Mouse (Mus musculus) CH12F3 (cell line): ENCODE data around the gene Cdk6.

Experiments
- in situ Hi-C: fragments of 300-500 bp; cut with MboI; formaldehyde crosslinking; loops from 2 replicates; pipeline ENCODE4 v1.14.3; 2020; ENCODE audit warnings: low sequenced_read_pairs

Gene Cdk6

DNA sequence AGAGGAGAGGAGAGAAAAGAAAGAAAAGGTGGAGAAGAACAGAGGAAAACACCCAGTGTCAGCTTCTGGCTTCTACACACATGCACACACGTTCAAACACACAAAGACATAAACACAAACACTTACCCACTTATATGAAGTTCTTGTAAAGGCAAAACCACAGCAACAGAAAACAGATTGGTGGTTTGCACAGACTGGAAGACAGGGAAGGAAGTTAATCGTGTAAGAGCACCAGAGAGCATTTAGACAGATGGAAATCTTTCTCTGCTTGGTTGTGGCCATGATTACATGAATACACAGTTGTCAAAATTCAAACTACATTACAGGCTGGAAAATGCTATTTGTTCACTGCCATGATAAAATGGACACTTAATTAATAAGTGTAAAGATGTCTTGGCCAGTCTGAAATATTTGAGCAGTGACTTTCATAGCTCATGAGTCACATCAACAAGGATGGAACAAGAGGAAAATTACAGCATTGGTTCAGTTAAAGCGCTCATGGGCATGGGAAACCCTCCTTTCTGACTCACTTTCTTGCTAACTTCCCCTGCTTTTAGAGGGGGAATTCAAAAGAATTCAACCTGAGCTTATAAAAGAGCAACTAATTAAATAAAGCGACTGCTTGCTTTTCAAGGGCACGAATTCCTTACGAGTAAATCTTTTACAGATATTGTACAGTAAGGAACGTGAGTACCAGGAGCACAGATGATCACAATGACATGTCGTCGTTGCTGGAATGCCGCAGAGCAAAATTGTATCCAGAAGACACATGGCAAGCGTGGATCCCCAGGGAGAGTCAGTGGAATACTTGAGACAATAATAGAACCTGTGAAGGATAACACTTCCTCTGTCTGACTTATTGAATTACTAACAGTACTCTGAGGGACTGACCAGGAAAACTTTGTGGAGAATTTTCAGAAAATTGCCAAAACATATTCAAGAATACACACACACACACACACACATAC, 197.5 kb downstream of the Cdk6 start:
- in situ Hi-C loops: no loop called here

DNA sequence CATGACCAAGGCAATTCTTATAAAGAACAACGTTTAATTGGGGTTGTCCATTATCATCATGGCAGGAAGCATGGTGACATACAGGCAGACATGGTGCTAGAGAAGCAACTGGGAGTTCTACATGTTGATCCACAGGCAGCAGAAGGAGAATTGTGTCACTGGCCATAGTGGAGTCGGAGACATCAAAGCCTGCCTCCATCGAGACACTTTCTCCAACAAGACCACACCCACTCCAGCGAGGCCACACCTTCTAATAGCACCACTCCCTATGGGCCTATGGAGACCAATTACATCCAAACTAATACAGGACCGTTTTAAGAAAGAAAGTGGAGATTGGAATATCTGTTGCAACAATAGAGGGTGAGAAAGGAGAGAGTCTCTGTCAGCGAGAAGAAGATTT, 200.6 kb downstream of the Cdk6 start:
- in situ Hi-C loops: no loop called here

DNA sequence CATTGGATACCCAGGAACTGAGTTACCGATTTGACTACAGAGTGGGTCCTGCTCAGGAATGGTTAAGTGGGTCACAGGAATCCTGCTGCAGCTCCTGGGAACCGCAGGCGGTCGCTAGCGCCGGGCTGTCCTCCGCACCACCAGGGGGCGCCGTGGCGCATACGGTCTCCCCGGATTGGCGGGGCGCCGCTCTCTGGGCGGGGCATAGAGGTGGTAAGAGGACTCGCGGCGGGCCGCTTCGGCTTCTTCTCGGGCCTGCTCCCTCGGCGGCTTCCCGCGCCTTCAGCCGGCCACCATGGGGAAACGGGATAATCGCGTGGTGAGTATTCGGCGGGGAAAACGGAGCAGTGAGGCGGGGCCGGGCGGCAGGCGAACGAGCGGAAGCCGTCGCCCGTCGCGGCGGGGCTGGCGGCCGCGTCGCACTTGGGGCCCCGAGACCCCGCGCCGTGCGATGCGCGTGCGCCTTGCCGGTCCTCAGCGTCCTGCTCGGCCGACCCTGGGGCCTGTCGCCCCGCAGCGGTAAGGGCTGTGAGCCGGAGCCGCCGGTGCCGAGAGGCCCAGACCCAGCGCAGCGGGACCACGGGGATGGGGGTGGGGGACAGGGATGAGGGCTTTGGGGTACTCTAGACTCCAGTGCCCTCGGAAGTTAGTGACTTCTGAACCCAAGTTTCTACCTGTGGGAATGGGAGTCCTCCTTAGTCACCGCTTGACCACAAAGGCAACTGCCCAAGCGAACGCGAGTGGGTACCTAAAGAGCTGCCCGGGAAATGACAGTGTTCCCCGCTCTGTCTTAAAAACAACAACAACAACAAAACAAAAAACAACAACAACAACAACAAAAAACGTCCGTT, 202.6 kb downstream of the Cdk6 start, which contains the start of gene Fam133b:
Fam133b (plus strand) TSS at position 205 of the 851 bp plus-strand sequence.
- in situ Hi-C loops: no loop called here

DNA sequence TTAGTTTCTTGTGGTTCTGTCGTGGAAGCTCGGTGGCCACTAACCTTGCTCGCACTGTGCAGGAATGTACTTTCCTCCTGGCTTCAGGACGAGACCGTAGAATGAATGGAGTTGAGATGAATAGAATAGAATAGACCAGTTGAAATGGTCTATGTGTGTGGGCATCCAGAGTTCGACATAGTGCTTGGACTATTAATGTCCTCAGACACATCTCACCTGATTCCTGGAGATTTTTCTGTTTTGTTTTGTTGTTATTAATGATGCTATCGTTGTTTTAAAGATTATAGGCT, 203.1 kb downstream of the Cdk6 start:
- in situ Hi-C loops: no loop called here

DNA sequence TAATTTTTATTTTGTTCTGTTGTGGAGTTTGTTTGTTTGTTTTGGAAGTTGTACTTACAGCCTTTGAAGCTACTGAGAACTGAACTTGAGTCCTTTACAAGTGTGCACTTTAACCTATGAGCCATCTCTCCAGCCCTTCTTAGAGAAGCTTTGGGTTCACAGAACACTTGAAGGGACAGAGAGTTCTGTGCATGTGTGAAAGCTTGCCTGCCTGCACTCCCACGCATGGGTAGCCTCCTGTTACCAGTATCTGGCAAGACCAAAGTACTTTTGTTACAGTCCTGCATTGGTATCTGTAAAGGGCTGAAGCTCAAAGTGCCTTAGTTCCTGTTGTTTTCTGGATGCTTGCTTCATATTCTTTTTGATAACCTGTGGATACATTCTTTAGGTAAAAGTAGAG, 204.9 kb downstream of the Cdk6 start:
- in situ Hi-C loops: no loop called here

DNA sequence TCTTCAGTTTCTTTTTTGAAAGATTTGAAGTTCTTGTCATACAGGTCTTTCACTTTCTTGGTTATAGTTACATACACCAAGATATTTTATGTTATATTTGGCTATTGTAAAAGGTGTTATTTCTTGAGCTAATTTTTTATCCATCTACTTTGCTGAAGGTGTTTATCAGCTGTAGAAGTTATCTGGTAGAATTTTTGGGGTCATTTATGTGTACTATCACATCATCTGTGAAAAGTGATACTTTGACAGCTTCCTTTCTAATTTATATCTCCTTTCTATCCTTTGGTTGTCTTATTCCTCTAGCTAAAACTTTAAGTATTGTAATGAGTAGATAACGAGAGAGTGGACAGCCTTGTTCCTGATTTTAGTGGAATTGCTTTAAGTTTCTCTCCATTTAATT, 210.2 kb downstream of the Cdk6 start:
- in situ Hi-C loops: no loop called here

DNA sequence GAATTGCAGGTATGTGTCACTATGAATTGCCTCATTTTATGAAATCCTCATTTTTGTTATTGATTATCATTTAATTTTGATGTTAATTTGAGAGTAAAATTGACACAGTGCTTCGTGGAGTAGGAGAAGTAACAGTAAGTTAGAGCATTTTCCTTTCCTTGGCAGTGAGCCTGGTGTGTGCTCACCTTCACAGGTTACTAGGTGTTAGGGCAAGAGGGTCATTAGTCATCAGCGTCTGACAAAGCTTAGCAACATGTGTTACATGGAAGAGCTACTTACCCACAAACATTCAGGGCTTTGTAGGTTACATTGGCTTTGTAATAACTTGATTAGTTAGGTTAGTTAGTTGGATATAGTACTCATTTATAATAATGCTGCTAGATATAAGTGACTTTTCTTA, 212.9 kb downstream of the Cdk6 start:
- in situ Hi-C loops: no loop called here

DNA sequence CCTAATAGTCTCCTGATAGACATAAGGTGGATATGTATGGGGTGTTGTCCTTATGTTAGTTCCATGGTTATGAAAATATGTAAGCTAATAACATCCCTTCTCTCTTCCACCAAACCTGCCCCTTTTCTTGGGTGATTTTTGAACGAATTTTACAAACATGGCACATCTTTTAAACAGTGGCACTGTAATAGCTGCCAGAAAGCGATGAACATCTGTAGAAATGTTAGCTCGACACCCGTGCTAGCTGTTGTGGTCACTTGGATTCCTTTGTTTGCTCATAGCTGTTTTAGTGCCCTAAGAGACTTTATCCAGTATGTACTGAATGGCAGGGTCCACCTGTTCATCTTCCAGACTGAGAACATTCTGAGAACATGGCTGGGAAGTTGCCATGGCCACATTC, 230.0 kb downstream of the Cdk6 start, which contains the start of gene 1700109H08Rik:
1700109H08Rik (plus strand) TSS at position 301 of the 400 bp plus-strand sequence.
- in situ Hi-C loops: no loop called here

DNA sequence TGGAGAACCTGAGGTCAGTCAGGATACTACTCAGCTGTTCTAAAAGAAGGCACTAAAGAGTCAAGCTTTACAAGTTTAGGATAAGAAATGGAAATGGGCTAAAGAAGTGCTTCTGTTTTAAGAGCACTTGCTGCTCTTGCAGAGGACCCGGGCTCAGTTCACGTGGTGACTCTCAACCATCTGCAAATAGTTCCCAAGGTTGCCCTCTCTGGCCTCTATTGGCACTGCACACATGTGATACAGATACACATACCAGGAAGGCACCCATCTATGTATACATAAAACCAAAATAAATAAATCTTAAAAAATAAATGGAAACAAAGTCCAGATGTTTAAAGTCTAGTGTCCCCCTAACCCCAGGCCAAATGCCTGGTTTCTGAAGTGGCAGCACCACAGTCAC, 233.5 kb downstream of the Cdk6 start:
- in situ Hi-C loops: no loop called here

DNA sequence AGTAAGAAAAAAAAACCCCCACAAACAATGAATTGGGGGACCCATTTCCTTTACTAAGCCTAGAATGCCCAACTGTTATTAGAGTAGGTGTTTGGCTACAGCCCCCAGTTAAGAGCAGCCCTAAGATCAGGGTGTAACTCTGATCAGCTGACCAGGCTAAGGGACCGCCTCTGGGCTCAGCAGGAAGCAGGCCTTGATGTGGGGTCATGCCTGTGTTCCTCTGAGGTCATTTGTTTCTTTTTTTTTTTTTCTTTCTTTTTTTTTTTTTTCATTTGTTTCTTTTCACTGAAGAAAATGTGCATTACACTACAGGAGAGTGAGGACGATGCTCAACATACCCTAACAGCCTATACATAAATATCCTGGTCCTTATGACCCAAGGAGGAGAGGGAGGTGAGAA, 236.7 kb downstream of the Cdk6 start:
- in situ Hi-C loops: no loop called here

DNA sequence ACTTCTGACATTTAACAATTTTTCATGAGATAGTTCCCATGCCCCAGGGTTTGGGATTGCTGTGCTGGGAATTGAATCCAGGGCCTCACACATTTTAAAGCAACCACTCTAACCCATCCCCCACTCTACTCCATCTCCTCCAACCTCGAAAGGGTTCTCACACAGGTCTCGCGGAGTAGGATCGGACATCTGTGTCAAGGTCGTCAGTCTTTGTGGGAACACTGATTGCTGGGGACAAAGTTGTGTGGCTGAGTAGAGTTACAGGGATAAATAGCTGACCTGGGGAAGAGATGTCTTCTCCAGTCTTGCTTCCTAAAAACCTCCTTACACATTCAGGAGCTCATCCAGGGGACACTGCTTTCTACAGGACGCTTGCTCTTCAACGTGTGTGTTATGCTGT, 237.8 kb downstream of the Cdk6 start:
- in situ Hi-C loops: no loop called here
